Mouse (Mus musculus) cerebellum, adult 2 months (tissue): ENCODE results near the gene Cenpx.

Source experiments
- CTCF ChIP-seq: fragments of 200-500 bp; IDR thresholded peaks from 2 replicates; pipeline ENCODE4 v1.5.1; 2011; ENCODE audit warnings: low read depth, mild to moderate bottlenecking, control low read depth, low read length, moderate library complexity, borderline replicate concordance; ENCODE audit not compliant: insufficient read depth
- POLR2A ChIP-seq: fragments of 200-500 bp; IDR thresholded peaks from 2 replicates; pipeline ENCODE4 v1.6.1; 2011; ENCODE audit warnings: low read length, control low read depth, borderline replicate concordance; ENCODE audit not compliant: insufficient read depth

DNA sequence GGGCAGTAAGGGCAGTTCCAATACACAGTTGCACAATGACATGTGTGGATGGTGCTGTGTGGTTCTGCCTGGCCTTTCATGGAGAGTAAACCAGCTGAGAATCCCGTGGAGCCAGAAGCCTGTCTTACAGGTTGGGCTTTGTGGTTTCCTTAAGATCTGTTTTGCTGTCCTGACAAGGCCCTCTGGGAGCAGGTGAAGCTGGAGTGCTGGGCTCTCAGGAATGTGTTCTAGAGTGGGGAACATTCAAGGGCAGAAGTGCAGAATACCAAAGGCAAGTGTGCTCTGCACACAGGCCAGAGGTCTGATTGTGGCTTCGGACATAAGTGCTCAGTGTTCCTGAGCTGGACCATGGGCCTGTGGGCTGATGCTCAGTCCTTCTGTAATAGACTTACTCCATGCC lies 28.9 kb downstream of the Cenpx start:
- no peak for TF ChIP-seq POLR2A
- no peak for TF ChIP-seq CTCF
